Mouse (Mus musculus) liver (tissue): ENCODE data around the gene Gtf3c3.
A peak's percentile ranks its signal among the peaks of the same experiment; 100 is the strongest.

Source experiments
- DNase-seq: peaks from one replicate; pipeline ENCODE4 v3.0.0-alpha.2; 2020; ENCODE audit warnings: mixed read lengths

Gene Gtf3c3

DNA sequence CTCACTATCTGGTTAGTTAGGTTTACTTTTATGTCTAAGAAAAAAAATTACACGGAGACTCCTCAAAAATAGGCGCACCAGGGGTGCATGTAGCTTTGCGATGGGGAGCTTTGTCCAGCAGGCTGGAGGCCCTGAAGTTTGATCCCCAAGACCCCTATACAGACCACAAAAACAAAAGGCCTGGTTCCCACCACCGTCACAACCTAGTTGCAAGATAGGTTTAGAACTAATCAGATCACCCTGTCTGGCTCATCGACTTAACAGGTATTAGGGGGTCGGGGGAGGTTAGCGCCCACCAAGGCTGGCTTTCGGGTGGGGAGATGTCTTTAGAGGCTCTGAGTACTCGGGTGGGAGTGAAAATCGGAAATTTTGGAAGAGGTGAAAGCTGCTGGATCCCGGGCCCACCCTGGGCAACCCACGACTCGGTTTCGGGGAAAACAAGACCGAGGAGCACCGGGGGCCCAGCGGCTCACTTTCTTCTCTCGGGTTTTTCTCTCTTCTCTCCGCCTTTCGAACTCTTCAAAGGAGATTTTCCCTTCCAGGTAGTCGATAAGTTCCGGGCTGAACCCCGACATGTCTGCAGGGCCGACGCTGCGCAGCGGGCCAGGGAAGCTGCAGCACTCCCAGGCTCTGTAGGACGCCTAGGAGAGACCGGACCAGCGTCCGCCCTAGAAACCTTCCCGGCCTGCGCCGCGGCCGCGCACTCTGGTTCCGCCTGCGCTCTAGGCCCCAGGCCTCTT is at the start of gene Gtf3c3:
Gene Gtf3c3, minus strand, starts transcription at position 632 of the 740 bp plus-strand sequence.
- DNase-seq = peak; percentile 80

DNA sequence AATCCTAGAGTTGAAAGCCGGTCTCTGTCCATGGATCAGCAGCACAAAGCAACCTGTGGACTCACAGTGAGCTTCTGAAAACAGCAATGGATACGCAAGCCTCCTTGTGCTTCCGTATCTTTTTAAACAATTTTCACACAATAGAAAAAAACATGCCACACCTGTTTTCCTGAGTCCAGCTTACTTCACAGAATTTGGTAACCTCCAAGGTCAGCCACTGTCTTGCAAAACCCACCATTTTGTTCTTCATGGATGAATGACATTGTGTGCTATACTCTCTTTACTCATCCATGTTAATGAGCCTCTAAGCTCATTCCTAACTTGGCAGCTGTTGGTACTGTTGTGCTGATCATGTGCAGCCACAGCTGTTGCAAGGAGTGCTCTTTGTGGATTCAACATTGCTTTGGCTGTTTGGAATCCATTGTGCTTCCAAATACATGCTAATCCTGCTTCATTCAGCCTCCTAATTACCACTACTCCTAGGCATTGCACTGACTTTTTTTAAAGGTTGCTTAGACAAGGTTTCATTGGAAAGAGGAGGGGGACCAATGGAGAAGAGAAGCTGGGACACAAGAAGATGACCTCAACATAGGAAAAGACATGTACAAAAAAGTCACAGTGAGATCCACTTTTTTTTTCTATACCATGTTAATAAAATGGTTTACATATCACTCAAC is 46.1 kb upstream of the Gtf3c3 start:
- no peak for DNase-seq

DNA sequence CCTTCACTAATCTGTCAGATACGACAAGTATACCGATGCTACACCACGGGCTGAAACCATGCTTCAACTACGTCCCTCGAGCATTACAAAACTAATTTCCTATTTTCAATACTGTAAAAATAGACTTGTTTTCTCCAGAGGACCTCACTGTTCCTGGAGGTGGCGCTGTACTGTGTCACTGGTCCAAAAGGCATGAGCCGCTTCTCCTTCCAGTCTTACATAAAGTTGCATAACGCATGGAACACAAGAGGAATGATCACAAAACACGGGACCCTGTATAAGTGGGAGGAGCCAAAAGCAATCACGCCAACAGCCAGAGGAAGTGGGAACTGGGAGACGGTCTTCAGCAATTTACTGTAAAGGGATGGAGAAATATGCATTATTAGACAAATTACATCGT is 41.7 kb upstream of the Gtf3c3 start:
- DNase-seq = no peak

DNA sequence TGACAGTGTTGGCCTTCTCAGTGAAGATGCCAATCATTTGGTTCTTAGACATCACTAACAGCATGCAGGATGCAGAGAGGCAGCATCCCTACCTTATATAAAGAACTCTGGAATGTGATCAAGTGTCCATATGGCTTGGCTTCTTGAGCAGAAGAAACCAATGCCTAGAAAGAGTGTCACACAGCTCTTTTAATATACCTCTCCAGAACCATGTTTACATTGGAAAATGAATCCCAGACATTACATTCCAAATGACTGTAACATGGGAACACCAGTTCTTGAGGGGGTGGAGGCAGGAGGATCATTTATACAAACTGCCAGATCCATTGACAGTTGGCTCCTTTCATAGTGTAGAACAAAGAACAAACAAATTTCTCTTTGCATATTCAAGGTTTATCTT is 29.9 kb upstream of the Gtf3c3 start:
- DNase-seq = no peak

DNA sequence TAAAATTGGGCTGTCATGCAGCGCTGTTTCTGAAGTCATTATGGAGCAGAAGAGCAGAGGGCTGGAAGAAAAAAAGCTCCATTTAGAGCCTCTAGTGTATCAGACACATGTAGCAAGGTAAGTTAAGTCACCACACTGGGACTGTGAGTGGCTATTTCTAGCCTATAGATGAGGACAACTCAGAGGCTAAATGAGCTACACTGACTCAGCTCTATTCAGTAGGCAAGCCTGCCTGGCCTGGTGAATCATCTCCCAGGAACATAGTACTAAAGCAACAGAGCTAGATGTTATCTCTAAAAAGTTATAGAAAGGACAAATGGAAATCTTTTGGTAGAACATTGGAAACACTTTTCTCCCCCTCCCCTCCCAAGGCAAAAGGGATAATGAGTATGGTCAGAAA is 28.6 kb upstream of the Gtf3c3 start:
- DNase-seq = no peak

DNA sequence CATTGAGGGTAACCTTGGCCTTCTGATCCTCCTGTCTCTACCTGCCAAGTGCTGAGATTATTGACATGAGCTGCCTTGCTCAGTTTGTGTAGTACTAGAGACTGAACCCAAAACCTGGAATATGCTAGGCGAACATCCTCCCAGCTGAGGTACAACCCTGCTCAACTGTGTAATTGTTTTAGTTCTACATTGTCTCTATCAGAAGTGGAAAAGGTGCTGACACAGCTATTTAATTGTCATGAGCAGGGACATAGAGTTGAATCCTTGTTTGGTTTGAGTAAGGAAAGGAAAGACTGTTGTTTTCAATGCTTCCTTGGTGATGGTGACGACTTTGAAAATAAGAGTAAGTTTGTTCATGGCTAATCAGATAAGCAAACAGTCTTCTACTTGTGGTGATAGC is 13.3 kb upstream of the Gtf3c3 start:
- no peak for DNase-seq

DNA sequence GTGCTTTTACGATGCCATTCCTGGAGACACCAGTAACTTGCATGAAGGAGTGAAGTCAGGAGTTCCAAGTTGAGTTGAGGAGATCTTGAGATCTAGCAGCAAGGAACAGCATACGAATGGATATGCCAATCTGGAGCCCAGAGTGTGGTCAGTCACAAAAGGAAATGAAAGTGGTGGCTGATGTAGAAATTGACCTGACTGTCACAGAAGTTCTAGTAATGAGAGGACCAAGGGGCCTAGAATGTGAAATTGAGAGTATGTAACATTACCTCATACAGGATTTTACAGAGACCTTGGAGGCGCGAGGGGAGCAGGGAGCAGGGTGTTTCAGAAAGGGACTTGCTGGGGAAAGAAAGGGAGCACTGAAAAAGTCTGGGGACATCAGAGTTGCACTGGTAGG is 10.1 kb upstream of the Gtf3c3 start:
- DNase-seq = no peak

DNA sequence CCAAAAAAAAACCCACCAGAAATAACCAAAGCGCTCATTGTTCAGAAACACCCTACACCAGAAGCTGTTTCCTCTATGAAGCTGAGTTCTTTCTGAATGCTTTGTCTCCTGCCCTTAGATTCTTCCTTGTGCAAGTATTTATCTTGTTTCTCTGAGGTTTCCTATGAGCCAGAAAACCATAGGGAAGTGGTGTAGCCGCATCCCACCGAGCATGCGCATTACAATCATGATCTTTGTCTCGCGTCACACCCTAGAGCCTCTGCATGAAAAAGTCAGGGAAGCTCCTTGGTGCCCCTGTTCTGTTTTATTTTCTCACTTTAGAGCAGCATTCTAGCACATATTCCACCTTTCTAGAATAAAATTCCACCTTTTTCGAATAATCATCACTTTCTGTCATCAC is 4.9 kb upstream of the Gtf3c3 start:
- peak; percentile 15 for DNase-seq

DNA sequence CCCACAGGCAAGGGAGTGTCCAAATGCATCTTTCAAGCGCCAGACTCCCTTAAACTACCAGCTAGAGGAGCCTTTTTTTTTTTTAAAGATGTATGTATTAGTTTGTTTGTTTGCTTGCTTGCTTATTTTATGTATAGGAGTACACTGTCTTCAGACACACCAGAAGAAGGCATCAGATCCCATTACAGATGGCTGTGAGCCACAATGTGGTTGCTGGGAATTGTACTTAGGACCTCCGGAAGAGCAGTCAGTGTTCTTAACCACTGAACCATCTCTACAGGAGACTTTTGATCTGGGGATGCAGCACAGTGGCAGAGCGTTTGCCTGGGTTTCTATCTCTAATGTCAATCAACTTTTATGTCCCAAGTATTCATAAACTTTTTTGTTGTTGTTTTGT is 307 bp upstream of the Gtf3c3 start:
- no peak for DNase-seq

DNA sequence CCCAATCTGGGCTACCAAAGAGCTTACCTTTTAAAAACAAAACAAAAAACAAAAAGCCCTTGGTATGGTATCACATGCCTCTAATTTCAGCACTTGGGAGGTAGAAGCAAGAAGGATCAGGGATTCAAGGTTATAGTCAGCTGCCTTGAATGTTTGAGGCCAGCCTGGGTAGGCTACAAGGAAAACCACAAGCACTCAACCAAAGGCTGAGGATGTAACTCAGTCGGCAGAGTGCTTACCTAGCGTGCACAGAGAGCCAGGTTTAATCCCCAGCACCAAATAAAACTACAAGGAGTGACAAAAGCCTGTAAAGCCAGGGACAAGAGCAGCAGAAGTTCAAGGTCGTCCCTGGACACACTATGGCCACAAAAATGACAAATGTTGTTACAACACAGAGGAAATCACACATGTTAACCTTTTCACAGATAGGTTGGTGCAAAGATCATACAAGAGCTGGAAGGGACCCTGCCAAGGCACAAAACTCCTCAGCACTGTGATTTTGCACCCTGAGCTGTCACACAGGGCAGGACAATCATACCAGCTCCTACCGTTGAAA is 16.5 kb downstream of the Gtf3c3 start:
- DNase-seq = no peak

DNA sequence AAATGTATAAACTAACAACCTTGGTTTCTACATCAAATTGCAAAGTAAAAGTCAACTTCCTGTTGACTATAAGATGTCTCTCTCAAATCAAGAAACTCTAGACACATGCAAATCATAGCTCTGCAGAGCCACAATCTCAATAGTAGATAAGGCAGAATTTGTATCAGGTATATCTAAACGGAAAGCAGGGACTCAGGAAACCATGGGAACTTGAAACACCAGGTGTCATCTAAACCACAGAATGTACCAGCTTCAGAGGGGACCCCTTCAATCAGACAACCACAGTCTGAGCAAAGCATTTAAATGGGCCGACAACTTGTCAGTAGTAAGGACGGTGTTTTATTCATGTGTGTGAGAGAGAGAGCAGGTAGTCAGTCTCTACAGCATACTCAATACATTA is 17.1 kb downstream of the Gtf3c3 start:
- no peak for DNase-seq

DNA sequence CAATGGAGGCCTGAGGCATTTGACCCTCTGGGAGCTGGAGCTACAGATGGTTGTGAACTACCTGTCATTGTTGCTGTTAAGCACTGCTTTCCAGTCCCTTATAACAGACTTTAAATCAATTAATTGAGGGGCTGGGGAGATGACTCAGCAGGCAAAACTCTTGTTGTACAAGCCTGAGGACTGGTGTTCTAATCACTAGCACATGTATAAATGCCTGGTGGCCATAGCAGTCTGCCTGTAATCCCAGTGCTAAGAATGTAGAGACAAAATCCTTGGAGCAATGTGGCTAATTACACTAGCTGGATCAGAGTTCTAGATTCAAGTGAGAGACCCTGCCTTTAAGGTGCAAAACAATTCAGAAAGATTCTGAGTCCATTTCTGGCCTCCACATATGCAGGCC is 36.0 kb downstream of the Gtf3c3 start:
- no peak for DNase-seq

DNA sequence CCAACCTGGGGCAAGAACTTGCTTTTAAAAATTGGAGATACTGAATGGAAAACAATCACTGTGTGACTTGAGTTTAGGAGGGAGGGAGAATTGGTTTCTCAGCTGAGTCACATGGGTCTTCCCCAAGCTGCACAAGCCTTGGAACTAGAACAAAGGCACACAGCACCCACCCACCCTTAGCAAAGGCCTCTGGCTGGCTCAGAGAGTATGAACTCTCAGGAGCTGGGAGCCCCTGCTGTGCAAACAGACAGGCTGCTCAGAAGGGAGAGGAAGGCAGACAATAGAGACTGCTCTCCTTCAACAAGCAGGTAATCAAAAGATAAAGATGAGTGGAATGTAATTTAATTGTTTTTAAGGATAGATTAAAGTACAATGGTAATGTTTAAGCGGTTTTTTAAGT is 54.5 kb downstream of the Gtf3c3 start:
- DNase-seq = no peak

DNA sequence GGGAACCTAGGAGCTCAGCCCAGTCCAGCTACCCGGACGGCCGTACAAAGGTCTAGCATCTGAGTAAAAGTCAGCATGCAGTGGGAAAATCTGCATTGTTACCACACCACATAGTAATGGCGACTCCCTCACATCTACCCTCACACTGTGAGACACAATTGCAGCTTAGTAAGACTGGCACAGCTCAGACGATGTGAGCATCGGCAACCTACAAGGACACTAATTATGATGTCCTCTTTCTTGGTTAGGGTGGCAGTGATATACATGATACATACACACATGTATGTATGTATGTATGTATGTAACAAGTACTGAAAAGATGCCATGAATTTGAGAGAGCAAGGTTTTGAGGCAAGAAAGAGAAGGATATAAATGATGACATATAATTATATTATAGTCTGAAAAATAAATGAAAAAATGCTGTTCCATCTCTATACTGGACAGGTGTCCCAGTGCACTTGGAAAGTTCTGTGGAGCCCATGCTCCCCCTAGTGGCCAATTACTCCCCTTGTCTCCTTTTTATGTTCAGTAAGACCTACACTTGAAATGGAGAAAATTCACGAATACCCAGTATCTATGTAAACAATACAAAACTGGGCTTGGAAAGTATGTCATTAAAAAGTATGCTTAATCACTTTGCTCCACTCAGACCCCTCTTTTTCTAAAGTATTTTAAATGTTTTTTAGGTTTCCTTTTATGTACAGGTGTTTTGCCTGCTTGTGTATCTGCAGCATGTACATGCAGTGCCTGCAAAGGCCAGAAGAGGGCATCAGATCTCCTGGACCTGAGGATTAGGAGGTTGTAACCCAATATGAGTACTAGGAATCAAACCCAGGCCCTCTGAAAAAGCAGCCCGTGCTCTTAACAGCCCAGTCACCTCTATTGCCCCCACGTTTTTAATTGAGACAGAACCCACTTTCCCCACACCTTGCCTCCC is 57.5 kb downstream of the Gtf3c3 start:
- DNase-seq = peak; percentile 52

DNA sequence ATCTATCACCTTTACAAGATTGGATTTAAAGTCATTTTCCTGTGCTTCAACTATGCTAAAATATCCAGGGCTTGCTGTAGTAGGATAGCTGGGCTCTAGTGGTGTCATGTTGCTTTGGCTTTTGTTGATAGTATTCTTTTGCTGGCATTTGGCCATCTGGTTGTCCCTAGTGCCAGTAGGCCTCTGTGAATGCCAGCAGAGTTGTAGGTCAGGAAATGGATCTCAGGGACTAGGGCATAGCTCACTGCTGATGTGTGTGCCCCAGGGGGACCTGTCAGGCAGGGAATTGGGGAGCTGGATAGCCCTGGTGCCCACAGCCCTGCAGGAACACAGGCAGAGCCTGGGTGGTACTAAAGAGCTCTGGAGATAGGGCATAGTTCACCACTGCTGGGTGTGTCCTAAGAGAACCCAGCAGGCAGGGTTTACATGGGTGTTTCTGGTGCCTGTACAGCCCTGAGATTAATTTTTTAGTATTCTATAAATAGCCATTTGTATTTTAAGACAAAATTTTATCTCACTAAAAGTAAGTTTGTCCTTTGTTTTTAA is 61.2 kb downstream of the Gtf3c3 start:
- DNase-seq = no peak

DNA sequence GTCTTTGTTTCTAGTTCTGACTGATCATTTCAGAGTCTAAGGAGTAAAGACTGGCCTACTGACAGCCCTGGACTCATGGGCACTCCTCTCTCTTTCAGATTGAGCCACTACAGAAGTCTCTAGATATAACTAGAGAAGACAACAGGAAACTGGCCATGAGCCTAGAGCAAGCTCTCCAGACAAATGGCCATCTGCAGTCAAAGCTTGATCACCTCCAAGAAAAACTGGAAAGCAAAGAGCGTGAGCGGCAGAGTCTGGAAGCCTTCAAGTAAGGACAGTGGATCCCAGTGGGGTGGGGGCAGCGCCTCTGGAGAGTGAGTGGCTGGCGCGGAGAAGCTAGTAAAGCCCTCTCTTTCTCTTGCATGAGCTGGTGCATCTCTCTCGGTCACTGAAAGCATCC is 82.2 kb downstream of the Gtf3c3 start:
- no peak for DNase-seq

DNA sequence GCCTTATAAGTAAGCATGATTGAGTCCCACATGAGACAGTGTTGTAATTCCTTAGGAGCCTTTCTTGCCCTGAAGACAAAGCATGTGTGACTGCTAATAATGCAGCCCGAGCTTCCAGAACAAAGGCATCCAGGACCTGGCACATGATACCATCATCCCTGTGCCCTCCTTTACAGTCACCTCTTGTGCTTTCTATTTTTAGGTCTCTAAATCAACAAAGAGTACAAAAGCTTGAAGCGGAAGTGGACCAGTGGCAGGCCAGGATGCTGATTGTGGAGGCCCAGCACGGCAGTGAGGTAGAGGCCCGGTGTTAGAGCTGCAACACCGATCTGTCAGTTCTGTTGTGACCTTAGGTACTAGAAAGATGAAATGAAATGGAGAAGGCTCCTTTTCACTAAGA is 83.3 kb downstream of the Gtf3c3 start:
- no peak for DNase-seq

DNA sequence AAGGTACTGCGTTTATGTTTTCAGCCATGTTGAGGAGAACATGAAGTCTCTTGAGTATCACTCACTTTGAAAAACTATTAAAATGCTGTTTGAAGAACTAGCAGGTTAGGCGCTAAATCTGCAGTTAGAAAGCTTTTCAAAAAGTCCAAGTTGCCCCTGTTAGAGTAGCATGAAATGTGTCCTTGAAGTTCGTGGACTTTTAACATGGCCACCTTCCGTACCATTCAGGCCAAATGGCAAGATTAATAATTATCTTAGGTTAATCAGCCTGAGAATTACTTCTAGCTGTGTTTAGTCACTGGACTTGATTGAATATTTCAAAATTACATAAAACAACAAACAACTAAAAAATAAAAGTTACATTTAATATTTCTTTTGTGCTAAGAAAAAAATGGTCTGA is 84.0 kb downstream of the Gtf3c3 start:
- DNase-seq = no peak
